Mouse (Mus musculus) frontal cortex, postnatal 14 days (tissue): Measurements from ENCODE around the gene Tex29.
"Not testable (repeated sequence)": the region's sequence is repeated elsewhere in the genome, so short reads cannot be mapped to it uniquely, and the experiment has no call there.

Experiments
- DNase-seq, 2 experiments: peaks; one replicate each; pipeline ENCODE4 v3.0.0; 2022; ENCODE audit warnings: low spot score in 2 of 2

Gene Tex29

DNA sequence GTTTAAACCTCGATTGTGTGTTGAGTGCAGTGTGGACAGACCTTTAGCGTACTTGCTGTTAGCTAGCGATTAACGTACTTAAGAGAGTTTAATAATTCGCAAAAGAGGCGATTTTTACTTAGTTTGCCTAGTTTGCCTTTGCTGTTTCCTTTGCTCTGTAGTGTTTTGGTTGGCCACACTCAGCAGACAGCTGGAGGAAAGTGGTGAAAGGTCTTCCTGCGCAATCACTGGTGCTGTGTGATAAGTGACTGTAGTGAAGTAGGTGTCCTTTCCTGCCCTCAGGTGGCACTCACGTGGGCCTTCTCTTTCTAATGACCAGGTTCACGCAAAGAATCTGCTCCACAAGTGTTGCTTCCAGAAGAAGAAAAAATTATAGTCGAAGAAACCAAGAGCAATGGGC, 9.1 kb upstream of the Tex29 start:
- no peak for DNase-seq

DNA sequence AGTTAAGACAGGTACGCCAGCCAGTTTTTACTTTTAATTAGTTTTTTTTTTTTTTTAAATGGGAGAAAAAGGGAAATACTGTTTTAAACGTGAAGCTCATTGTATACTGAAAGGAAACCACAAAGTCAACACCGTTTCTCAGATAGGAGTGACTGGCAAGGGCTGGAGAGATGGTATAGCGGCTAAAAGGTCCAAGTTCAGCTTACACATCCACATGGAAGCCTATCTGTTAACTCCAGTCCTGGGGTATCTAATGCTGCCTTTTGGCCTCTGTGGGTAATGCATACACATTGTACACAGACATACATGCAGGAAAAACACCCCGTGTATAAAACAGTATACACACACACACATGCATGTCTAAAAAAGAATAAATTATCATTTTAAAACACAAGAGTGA, 8.3 kb upstream of the Tex29 start:
- DNase-seq: no peak

DNA sequence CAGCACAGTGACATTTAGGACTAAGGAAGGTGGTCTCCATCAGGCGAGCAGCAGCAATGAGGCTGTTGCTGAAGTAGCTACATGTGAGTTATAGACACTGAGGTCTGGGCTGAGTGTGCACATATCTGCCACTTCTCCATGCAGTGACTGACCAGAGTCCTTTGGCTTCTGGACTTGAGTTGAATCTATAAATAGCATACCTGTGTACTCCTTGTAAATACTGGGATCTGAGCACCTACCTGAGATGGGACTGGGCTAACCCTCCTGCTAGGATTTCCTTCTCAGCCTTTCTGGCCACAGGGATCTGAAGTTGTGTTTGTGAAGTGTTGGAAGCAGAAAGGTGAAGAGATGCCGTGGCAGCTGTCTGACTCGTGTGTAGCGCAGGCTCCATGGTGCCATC, 7.1 kb upstream of the Tex29 start:
- no peak for DNase-seq

DNA sequence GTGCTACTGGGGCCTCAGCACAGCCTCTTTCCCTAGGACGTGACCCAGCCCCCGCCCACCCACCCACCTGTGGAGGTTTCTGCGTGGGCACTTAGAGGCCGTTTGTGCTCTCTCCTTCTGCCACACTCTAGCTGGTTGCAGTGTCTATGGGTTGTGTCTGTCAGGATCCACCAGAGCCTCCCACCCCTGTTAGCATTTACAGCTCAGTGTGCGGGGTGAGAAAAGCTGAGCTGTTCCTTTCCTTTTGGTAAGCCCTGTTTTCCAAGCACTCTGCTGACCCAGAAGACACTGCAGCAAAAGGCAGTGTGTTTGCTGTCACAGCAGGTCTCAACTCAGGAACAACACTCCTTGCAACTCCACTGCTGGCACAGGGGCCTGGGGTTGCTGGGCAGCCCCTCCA, 6.1 kb upstream of the Tex29 start:
- DNase-seq: no peak

DNA sequence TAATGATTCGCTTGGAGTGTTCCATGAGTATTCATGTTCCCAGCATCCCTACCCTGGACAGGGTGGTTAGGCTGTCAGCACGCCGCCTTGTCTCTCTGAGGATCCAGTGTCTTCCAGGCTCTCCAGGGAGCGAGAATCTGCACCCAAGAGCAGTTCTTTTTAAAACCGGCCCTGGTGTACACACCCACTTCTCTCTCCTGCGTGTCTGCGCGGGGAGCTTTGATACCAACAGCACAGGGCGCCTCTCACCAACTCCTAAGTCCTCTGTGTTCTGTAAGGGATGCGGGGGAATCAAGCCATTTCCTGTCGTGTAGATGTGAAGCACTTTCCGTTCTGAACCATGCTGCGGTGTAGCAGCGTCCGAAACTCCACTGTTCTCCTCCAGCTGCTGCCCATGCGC, 5.6 kb upstream of the Tex29 start:
- DNase-seq: no peak

DNA sequence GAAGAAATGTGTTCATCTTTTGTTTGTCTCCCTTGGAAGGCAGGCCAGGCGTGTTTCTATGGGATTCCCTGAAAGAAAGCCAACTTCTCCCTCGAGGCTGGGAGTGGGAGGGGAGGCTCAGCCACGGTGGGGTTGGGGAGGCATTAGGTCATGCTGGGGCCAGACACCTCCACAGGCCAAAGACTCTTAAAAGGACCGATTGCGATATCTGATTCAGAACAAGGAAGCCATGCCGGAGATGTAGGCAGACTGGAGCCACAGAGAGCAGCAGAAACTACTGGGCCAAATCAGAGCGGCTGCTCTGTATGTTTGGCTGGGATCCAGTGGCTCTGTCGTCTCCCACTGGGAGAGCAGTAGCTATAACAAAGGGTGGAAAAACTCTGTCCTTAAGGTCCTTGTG, 1.3 kb downstream of the Tex29 start:
- DNase-seq: no peak

DNA sequence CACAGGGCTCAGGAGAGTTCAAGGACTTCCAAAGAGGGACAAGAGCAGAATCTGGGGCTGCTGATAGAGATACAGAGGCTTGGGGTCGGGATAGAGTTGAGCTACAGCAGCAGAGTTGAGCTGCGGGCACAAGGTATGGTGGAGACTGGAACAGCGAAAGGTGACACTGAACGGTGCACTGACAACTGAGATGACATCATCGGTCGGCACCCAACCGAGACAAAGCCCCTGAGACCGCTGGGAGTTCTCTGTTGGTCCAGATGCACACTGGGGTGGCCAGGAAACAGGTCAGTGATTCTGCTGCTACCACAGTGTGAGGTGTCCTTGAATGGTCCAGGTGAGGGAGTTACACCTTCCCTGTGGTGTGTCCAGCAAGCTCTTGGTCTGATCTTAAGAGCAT, 2.5 kb downstream of the Tex29 start:
- DNase-seq: no peak

DNA sequence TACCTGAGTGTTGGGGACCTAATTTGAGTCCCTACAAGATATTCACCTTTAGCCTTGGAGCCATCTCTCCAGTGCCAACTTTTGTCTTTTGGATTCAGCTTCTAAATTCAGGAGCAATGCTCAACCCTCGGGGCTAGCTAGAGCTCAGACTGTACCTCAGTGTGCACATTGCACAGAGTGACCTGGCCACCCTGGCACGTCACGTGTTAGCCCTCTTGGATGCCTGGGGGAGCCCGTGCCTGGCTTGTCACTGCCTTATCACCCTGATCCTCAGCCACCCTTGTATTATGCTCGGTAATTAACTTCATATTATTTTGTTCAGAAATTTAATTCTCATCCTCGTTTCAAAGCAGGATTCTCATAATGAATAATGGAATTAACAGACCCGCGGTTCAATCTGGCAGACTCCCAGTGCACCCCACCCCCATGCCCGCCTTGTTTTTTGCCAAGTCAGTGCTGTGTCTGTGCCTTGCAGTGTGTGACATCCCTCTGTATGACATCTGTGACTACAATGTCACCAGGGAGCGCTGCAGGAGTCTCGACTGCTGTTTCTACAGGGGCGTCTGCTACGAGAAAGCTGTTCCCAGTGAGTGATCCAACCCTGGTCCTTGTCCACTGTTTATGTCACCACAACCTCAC, 3.5 kb downstream of the Tex29 start:
- DNase-seq: no peak

DNA sequence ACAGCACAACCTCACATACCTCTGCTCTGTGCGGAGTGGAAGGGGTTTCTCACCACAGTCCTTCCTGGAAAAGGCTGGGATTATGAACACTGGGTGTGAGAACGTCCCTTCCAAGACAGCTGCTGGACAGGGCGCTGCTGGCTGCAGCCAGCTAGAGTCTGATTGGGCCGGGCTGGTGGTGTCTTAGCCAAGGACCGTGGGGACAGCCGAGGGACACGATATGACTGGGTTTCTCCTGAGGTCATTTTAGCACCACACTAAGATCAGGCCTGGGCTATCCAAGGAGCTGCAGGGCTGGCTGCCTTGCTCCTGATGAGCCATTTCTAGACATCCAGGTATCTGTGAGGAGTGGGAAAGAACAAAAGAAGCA, 4.0 kb downstream of the Tex29 start:
- no peak for DNase-seq

DNA sequence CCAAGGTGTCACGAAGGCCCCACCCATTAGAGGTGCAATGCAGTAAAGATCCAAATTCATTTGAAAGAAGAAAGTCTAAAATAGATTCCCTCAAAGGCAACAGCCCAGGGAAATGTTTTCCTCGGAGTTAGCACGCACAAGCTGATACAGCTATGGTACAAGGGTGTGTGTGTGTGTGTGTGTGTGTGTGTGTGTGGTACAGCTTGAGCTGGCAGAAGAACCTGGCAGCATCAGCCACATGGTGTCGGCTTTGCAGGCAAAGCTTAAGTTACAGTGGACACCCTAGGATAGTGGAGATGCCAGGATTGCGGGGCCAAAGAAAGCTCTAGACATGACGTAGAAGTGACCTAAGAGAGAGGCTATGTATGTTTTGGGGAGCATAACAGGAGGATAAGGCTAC, 6.5 kb downstream of the Tex29 start:
- DNase-seq: no peak

DNA sequence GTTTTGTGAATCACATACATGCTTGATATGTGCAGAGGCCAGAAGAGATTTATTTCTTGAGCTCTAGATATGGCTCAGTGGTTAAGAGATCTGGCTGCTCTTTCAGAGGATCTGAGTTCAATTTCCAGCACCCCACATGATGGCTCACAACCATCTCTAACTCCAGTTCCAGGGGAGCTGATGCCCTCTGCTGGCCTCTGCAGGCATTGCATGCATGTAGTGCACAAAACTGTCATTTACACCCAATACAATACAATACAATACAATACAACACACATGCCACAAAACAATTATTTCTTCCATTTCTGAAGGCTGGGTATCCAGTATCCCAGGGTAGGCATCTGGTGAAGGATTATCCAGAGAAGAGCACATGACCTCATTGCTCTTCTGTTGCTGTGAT, 27.6 kb downstream of the Tex29 start:
- no peak for DNase-seq

DNA sequence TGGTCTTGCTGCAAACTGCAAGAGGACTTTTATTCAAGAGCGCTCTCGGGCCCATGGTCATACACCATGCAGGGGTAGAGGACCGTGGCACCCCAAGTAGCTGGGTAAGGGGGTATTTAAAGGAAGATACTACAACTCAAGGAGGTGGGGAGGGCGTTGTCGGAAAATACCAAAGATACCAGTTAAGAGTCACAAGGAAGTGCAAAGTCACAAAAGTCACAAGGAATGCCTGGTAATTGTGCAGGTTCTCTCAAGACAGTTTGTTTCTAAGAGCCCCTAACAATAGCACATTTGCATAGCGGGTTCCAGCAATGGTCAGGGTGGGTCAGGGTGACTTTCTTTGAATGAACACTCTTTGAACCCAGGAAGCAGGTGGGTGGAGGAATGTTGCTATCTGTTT, 34.0 kb downstream of the Tex29 start:
- not testable (repeated sequence) for DNase-seq

DNA sequence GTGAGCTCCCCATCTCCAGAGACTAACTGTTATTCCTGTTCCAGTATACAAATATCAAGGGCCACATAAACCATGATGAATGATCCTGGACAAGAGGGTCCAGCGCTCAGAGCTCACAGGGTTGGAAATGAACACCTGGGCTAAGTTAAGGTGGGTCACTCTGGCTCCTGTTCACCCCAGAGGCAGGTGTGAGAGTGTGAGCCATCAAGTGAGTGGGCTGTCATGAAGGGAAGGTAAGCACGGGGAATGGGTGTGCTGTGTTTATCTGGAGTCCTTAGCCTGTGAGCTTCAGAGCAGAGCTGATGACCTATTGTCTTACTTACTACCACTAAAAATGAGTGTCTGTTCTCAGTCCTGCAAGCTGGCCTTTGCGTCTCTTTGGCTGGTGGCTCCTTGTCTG, 44.4 kb downstream of the Tex29 start:
- no peak for DNase-seq

DNA sequence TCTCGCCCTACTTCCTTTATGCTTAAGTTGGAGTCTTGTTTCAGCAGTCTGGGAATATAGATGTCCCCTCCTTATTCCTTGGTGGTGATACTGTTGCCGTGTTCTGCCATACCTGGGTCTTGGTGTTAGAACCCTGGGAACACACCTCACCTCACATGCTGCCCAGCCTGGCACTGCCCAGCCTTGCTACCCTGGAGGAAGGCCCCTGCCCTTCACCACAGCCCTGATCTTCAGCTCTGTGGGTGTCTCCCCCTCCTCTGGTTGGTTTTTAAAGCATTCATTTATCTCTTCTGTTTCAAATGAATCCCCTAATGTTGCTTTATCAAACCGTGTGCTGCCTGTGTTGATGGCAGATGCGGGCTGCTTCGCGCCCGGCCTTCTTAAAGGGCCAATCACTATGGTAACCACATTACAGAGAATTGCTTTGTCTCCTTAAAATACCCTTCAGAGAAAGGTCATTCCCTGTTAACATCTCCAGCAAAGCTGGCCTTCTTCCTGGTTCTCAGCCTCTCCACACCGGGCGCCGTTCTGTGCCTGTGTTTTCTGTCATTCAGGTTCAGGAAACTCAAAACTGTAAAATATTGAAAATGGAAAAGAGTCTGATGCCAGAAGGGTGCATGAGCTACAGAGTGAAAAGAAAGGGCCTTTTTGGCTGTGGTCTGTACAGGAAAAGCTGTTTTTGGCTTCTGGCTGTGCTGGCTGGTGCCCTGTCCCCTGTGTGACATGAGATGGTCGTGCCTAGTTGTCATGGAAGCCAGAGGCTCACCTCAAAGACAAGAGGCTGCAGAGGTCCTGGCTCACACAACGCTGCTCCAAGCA, 45.8 kb downstream of the Tex29 start:
- DNase-seq: no peak

DNA sequence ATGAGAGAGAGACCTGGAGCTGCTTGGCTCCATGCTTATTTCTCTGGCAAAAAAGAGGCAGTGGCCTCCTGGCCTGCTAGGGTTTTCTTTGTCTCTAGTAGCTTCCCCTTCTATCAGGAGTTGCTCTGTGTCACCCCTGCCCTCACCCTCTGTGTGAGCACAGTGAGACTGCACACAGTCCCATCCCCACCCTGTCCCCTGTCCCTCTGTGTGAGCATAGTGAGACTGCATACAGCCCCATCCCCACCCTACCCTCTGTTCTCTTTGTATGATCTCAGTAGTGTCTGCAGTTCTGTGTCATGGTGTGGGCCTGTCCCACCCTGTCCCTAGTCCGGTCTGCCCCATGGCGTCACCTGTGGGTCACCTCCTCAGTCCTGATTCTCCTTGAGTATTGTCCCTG, 46.5 kb downstream of the Tex29 start:
- DNase-seq: no peak

DNA sequence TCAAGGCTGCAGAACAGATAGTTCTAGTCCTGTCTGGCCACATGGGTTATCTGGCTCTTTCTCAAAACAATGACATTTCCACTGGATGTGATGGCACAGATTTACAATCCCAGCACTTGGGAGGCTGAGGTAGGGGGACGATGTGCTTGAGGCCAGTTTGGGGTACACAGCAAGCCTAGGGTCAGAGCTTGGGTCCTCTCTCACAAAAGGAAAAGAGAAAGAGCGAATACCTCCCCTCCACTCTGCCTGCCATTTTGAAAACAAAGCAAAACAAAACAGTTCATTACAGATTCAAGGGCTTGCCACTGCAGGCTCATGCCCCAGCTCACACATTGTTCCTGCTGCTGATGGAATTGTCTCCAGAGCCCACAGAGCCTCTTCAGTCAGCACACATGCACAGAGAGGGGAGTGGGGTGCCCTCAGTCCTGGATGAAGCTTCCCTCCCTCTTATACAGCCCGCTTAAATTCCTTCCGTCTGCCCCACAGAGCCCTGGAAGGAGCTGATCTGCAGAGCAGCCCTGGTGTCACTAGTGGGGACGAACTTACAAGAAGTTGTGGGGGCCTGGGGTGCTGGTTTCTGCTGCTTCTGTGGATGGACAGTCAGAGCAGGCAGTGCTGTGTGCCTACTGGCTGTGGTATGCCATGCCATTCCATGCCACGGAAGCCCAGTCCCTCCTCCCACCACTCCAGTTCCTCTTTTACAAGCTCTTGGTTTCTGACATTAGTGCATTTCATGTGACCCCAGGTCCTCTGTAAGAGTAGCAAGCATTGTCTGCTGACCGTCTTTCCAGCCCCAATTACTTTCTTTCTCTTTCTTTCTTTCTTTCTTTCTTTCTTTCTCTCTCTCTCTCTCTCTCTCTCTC, 49.1 kb downstream of the Tex29 start:
- DNase-seq: no peak

DNA sequence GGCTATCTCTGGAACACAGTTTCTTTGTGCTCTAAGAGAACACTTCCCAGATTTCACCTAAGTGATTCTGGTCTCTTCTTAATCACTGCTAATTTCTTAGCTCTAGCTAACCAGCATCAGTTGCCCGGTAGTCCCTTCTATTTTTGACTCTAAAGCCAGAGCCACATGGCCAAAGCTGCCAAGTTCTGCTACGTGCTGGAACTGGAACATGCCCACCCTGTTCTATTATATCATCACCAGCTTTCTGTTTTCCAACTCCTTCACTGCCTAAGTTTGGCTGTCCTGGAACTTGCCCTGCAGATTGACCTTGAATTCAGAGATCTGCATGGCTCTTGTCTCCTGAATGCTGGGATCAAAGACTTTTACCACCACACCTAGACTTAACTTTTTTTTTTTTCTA, 52.5 kb downstream of the Tex29 start:
- no peak for DNase-seq

DNA sequence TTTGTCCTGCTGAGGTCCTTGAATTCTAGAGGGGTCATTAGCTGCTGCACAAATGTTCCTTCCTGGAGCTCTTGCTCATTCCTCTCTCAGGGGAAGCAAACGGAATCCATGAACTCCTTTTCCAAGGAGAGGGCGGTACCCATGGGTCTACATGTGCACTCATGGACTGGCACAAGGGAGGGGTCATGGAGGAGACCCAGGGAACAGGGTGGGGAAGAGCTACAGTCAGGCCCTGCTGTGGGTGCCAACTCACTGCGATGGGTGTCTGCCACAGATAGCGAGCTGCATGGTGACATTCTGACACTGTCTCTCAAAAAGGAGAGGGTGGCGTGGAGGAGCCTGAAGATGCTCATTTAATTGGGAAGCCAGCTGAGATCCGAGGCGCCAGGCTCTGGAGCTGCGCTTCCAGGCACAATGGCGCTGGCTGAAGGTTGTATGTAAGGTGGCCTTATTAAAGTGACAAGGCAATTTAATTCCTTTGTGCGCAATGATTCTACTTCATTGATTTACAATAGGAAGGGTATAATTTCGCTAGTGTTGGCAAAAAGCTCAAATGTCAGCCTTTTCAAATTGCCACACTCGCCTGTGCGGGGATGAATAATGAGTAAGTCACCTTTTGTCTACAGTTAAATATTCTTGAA, 55.9 kb downstream of the Tex29 start:
- no peak for DNase-seq

DNA sequence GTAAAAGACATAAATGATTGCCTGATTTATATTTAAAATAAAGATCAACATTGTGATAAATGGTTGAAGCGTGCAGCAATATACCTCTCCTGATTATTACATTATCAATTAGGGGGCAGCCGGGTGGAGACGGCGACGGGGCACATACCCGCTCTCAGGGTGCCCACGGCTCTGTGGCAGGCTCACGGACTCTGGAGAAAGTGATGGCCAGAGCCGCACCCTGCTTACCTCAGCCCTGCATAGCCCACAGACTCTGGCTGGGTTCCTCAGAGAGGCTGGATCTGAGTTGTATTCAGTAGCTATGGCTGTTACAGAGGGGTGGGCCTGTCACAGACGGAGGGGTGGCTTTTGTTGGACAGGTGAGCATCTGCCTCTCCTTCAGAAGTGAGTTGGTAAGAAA, 56.4 kb downstream of the Tex29 start:
- DNase-seq: no peak

DNA sequence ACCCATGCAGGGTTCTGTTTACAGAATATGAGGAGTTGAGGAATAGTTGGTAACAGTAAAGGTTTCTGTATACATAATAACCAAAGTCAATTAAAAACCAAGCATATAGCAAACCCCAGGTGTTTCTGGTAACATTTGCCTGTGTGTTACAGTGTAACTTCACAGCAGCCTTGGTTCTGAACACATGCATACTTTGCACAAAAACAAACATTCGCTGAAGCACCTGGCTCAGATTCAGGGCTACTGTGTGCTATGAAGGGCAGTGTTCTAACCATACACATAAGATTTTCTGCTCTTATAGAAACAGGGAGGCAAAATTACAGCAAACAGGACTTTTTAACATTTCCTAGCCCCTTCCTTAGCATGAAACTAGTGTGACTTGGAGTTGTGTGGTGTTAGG, 58.5 kb downstream of the Tex29 start:
- no peak for DNase-seq
